Mouse (Mus musculus): Measurements from ENCODE around the gene Adam15.

GRCm38 (mm10) chr3:89349869-89350501 lies at the start of gene Adam15:
- TF ChIP-seq CTCF (IDR thresholded peaks at IDR 0.05; ENCODE audit: low read depth) (no peak), EP300 (IDR thresholded peaks at IDR 0.05; ENCODE audit: low read depth) (no peak)
